Mouse (Mus musculus) MEL (cell line): ENCODE results near the gene Actl11. TPM values are rescaled to one million over a fixed set of nuclear protein-coding genes. Genes with fewer than 3 reads are reported as not detected.

Source experiments
- DNase-seq: peaks from one replicate; pipeline ENCODE4 v3.0.0; 2011; ENCODE audit warnings: low read depth, low spot score
- H3K27ac ChIP-seq: 2 replicates; pipeline ENCODE4 v1.5.1; 2012; ENCODE audit warnings: low read depth, mild to moderate bottlenecking, control low read depth, low read length, moderate library complexity; ENCODE audit not compliant: control insufficient read depth
- H3K27me3 ChIP-seq, 2 experiments: fragments of 150-350 bp in 1 of 2; sonication (generic) in 1 of 2; 2 replicates each; pipeline ENCODE4 v1.6.1; 2012; ENCODE audit warnings: low read length in 2 of 2, mild to moderate bottlenecking in 2 of 2, improper control_type of control experiment in 1 of 2, moderate library complexity in 1 of 2; ENCODE audit not compliant: insufficient read depth in 2 of 2, control insufficient read depth in 1 of 2
- H3K36me3 ChIP-seq, 2 experiments: 2 replicates each; pipeline ENCODE4 v1.6.1; 2012 to 2014; ENCODE audit warnings: low read length in 2 of 2, improper control_type of control experiment in 1 of 2, inconsistent platforms in 1 of 2, mild to moderate bottlenecking in 1 of 2; ENCODE audit not compliant: insufficient read depth in 2 of 2, control insufficient read depth in 1 of 2
- H3K4me1 ChIP-seq, 2 experiments: fragments of 150-350 bp in 1 of 2; sonication (generic) in 1 of 2; 2 replicates each; pipeline ENCODE4 v1.6.1; 2012; ENCODE audit warnings: low read length in 2 of 2, improper control_type of control experiment in 1 of 2, mild to moderate bottlenecking in 1 of 2; ENCODE audit not compliant: insufficient read depth in 2 of 2, control insufficient read depth in 1 of 2
- H3K4me3 ChIP-seq, 2 experiments: fragments of 150-350 bp in 1 of 2; sonication (generic) in 1 of 2; 2 replicates each; pipeline ENCODE4 v1.5.1; 2012; ENCODE audit warnings: low read depth in 2 of 2, low read length in 2 of 2, mild to moderate bottlenecking in 2 of 2, moderate library complexity in 2 of 2, control low read depth in 1 of 2, improper control_type of control experiment in 1 of 2; ENCODE audit not compliant: control insufficient read depth in 1 of 2, insufficient read depth in 1 of 2
- H3K79me2 ChIP-seq: 2 replicates; pipeline ENCODE4 v1.6.1; 2012; ENCODE audit warnings: mild to moderate bottlenecking, low read length, moderate library complexity; ENCODE audit not compliant: control insufficient read depth, poor library complexity, insufficient read depth
- H3K9ac ChIP-seq: 2 replicates; pipeline ENCODE4 v1.6.1; 2012; ENCODE audit warnings: low read depth, mild to moderate bottlenecking, control low read depth, low read length, moderate library complexity; ENCODE audit not compliant: control insufficient read depth, poor library complexity, severe bottlenecking
- H3K9me3 ChIP-seq: fragments of 150-350 bp; sonication (generic); replicated peaks from 2 replicates; pipeline ENCODE4 v1.6.1; 2012; ENCODE audit warnings: mild to moderate bottlenecking, low read length, improper control_type of control experiment, moderate library complexity; ENCODE audit not compliant: insufficient read depth
- BHLHE40 ChIP-seq: IDR thresholded peaks from 2 replicates; pipeline ENCODE4 v1.6.1; 2012; ENCODE audit warnings: low read depth, mild to moderate bottlenecking, inconsistent platforms, low read length, improper control_type of control experiment, borderline replicate concordance
- CHD2 ChIP-seq: IDR thresholded peaks from 2 replicates; pipeline ENCODE4 v1.6.1; 2011; ENCODE audit warnings: low read length, improper control_type of control experiment
- GABPA ChIP-seq: IDR thresholded peaks from 2 replicates; pipeline ENCODE4 v1.6.1; 2012; ENCODE audit warnings: low read depth, mild to moderate bottlenecking, inconsistent platforms, low read length, improper control_type of control experiment, moderate library complexity
- GATA1 ChIP-seq: IDR thresholded peaks from 2 replicates; pipeline ENCODE4 v1.6.1; 2011; ENCODE audit warnings: low read depth, low read length, improper control_type of control experiment
- JUND ChIP-seq: IDR thresholded peaks from 2 replicates; pipeline ENCODE4 v1.6.1; 2011; ENCODE audit warnings: low read depth, mild to moderate bottlenecking, improper control_type of control experiment, low read length
- MAFK ChIP-seq: IDR thresholded peaks from 2 replicates; pipeline ENCODE4 v1.6.1; 2011; ENCODE audit warnings: low read depth, mild to moderate bottlenecking, low read length, improper control_type of control experiment, borderline replicate concordance
- MAZ ChIP-seq: IDR thresholded peaks from 2 replicates; pipeline ENCODE4 v1.6.1; 2012; ENCODE audit warnings: low read depth, mild to moderate bottlenecking, inconsistent platforms, low read length, improper control_type of control experiment
- MEF2A ChIP-seq: IDR thresholded peaks from 2 replicates; pipeline ENCODE4 v1.6.1; 2014; ENCODE audit warnings: low read depth, mild to moderate bottlenecking, inconsistent platforms, low read length, improper control_type of control experiment; ENCODE audit not compliant: poor library complexity, insufficient replicate concordance, severe bottlenecking; ENCODE audit errors: extremely low read depth
- MXI1 ChIP-seq: IDR thresholded peaks from 2 replicates; pipeline ENCODE4 v1.6.1; 2011; ENCODE audit warnings: mild to moderate bottlenecking, low read depth, low read length, improper control_type of control experiment
- MYC ChIP-seq: IDR thresholded peaks from 2 replicates; pipeline ENCODE4 v1.6.1; 2011; ENCODE audit warnings: low read depth, mild to moderate bottlenecking, low read length, improper control_type of control experiment, moderate library complexity
- NRF1 ChIP-seq: IDR thresholded peaks from 2 replicates; pipeline ENCODE4 v1.6.1; 2014; ENCODE audit warnings: low read depth, mild to moderate bottlenecking, inconsistent platforms, low read length, improper control_type of control experiment, moderate library complexity; ENCODE audit not compliant: poor library complexity, insufficient read depth, severe bottlenecking
- POLR2AphosphoS2 ChIP-seq: IDR thresholded peaks from 2 replicates; pipeline ENCODE4 v1.6.1; 2011; ENCODE audit warnings: low read length, improper control_type of control experiment
- POLR2AphosphoS5 ChIP-seq: IDR thresholded peaks from 2 replicates; pipeline ENCODE4 v1.6.1; 2012; ENCODE audit warnings: low read depth, borderline replicate concordance, mild to moderate bottlenecking, inconsistent platforms, low read length, moderate library complexity, mixed read lengths
- RAD21 ChIP-seq: IDR thresholded peaks from 2 replicates; pipeline ENCODE4 v1.6.1; 2011; ENCODE audit warnings: mild to moderate bottlenecking, low read depth, low read length, improper control_type of control experiment
- RCOR1 ChIP-seq: IDR thresholded peaks from 2 replicates; pipeline ENCODE4 v1.6.1; 2012; ENCODE audit warnings: low read depth, mild to moderate bottlenecking, inconsistent platforms, low read length, improper control_type of control experiment
- SIN3A ChIP-seq: IDR thresholded peaks from 2 replicates; pipeline ENCODE4 v1.6.1; 2012; ENCODE audit warnings: low read length, improper control_type of control experiment, inconsistent platforms
- SMC3 ChIP-seq: IDR thresholded peaks from 2 replicates; pipeline ENCODE4 v1.6.1; 2011; ENCODE audit warnings: low read depth, low read length, improper control_type of control experiment
- TAL1 ChIP-seq: IDR thresholded peaks from 2 replicates; pipeline ENCODE4 v1.6.1; 2012; ENCODE audit warnings: mild to moderate bottlenecking, inconsistent platforms, low read length, moderate library complexity, mixed read lengths
- TBP ChIP-seq: IDR thresholded peaks from 2 replicates; pipeline ENCODE4 v1.8.0; 2011; ENCODE audit warnings: low read depth, low read length, improper control_type of control experiment
- USF1 ChIP-seq: IDR thresholded peaks from 2 replicates; pipeline ENCODE4 v1.6.1; 2014; ENCODE audit warnings: low read depth, mild to moderate bottlenecking, inconsistent platforms, low read length, improper control_type of control experiment, moderate library complexity
- ZC3H11A ChIP-seq: IDR thresholded peaks from 2 replicates; pipeline ENCODE4 v1.6.1; 2012; ENCODE audit warnings: low read depth, mild to moderate bottlenecking, inconsistent platforms, low read length, improper control_type of control experiment
- ZKSCAN1 ChIP-seq: IDR thresholded peaks from 2 replicates; pipeline ENCODE4 v1.6.1; 2012; ENCODE audit warnings: low read depth, mild to moderate bottlenecking, inconsistent platforms, low read length, improper control_type of control experiment, moderate library complexity
- ZNF384 ChIP-seq: IDR thresholded peaks from 2 replicates; pipeline ENCODE4 v1.6.1; 2012; ENCODE audit warnings: low read depth, mild to moderate bottlenecking, inconsistent platforms, low read length, improper control_type of control experiment
- polyA plus RNA-seq, 2 experiments: library from polyadenylated mRNA; stranded (reverse) in 1 of 2; unstranded in 1 of 2; fragments of >175 nt in 1 of 2; fragments of >200 nt in 1 of 2; gene quantifications; 2 replicates each; pipeline versions ENCODE4 v1.2.1 to v1.2.4; 2012; ENCODE audit warnings: low replicate concordance in 2 of 2, low read depth in 1 of 2; ENCODE audit not compliant: insufficient read length in 2 of 2, insufficient read depth in 1 of 2, missing spikeins in 1 of 2
- total RNA-seq: library from RNA; depleted of rRNA; stranded (reverse); fragments of 300-350 nt; gene quantifications from 2 replicates; pipeline ENCODE4 v1.2.3, GENCODE M21; 2012

Gene Actl11
- total and polyA plus RNA-seq, 3 experiments, result not detected

GRCm38 (mm10) chr9:107957141-107957540, 28.9 kb downstream of the Actl11 start:
- no peak overlapping the region for H3K4me3 ChIP-seq
- peaks cover 7 to 18% of the 10 kb centered on the region in 2 experiments for H3K36me3 ChIP-seq
- peaks cover 19% of the 10 kb centered on the region for H3K79me2 ChIP-seq
- no peaks in the 10 kb centered on the region for H3K9me3 ChIP-seq
- no peaks in the 10 kb centered on the region; a peak in 1 of 4 replicates for H3K4me1 ChIP-seq
- H3K27me3 ChIP-seq, result no peaks in the 10 kb centered on the region
- no peak for DNase-seq
- TF ChIP-seq MAFK (no peak), TAL1 (no peak), RAD21 (no peak), GABPA (no peak), JUND (no peak), GATA1 (no peak), SMC3 (no peak), MYC (no peak), SIN3A (no peak), NRF1 (no peak), ZC3H11A (no peak), POLR2AphosphoS2 (no peak), USF1 (no peak)
- H3K27ac ChIP-seq, result no peak overlapping the region
- H3K9ac ChIP-seq, result no peak overlapping the region

- peaks cover 0 to 20% of the 10 kb centered on the region in 2 experiments; a peak in 2 of 4 replicates for H3K36me3 ChIP-seq
- H3K9ac ChIP-seq, result no peak overlapping the region
- peaks cover 2% of the 10 kb centered on the region; the same call in 1 of the 2 replicates for H3K79me2 ChIP-seq
- H3K9me3 ChIP-seq, result no peaks in the 10 kb centered on the region
- H3K4me1 ChIP-seq, result no peaks in the 10 kb centered on the region
- H3K27me3 ChIP-seq, result no peaks in the 10 kb centered on the region
- no peak overlapping the region for H3K4me3 ChIP-seq
- no peak overlapping the region for H3K27ac ChIP-seq
- no peak for DNase-seq
- no peak for TF ChIP-seq BHLHE40
- TF ChIP-seq RCOR1, result no peak
- TF ChIP-seq ZKSCAN1, result no peak
- no peak for TF ChIP-seq MXI1
- TF ChIP-seq MAZ, result no peak
- TF ChIP-seq NRF1, result no peak
- no peak for TF ChIP-seq USF1
- TF ChIP-seq POLR2AphosphoS2, result no peak
- TF ChIP-seq ZC3H11A, result no peak
- TF ChIP-seq SMC3, result no peak
- TF ChIP-seq SIN3A, result no peak
- TF ChIP-seq MAFK, result no peak
- no peak for TF ChIP-seq TBP
- TF ChIP-seq POLR2AphosphoS5, result no peak
- TF ChIP-seq MYC, result no peak
- no peak for TF ChIP-seq MEF2A
- TF ChIP-seq CHD2, result no peak
- no peak for TF ChIP-seq ZNF384
These were observed 31.6 kb downstream of the Actl11 start for GRCm38 (mm10) chr9:107959896-107960295.
